Mouse (Mus musculus) gastrocnemius, adult 8-10 months (tissue): Measurements from ENCODE around the gene Saal1. TPM values are rescaled to one million over a fixed set of nuclear protein-coding genes. Genes with fewer than 3 reads are reported as not detected.

ENCODE experiments used
- total RNA-seq, 4 experiments: library from RNA; stranded (reverse); gene quantifications; 2 replicates each; pipeline ENCODE4 v1.2.4; 2022

Gene Saal1
- total RNA-seq, 4 experiments from 2014 or later, result 2.5 to 3.7 (median 3.4) TPM

Other genes with a start within 250 kb of the Saal1 start
- gene Sergef, start 70.9 kb downstream of the Saal1 start, total RNA-seq, result 1 to 10 TPM; 1.5 to 3.8 (median 3.1) TPM
- under 1 TPM; 0.29 to 0.85 (median 0.39) TPM for gene Tph1, start 38.1 kb downstream of the Saal1 start, total RNA-seq
- not detected for gene Saa3, start 5.0 kb upstream of the Saal1 start, total RNA-seq
- not detected for gene Saa4, start 21.9 kb upstream of the Saal1 start, total RNA-seq
- not detected for gene Saa1, start 32.3 kb upstream of the Saal1 start, total RNA-seq
- not detected for gene Saa2, start 41.1 kb upstream of the Saal1 start, total RNA-seq
- gene Hps5, start 85.4 kb upstream of the Saal1 start, total RNA-seq, result 10 to 100 TPM; 12.2 to 17.4 (median 14.0) TPM
- 10 to 100 TPM; 14.7 to 18.4 (median 16.6) TPM for gene Gtf2h1, start 85.4 kb upstream of the Saal1 start, total RNA-seq
- 1,000 to 10,000 TPM; 2,911 to 3,222 (median 3,007) TPM for gene Ldha, start 130.8 kb upstream of the Saal1 start, total RNA-seq
- not detected for gene Ldhc, start 150.5 kb upstream of the Saal1 start, total RNA-seq
- 10 to 100 TPM; 50.3 to 64.8 (median 57.9) TPM for gene Tsg101, start 209.3 kb upstream of the Saal1 start, total RNA-seq
- 10 to 100 TPM; 10.8 to 18.9 (median 12.1) TPM for gene Uevld, start 247.8 kb upstream of the Saal1 start, total RNA-seq